Mouse (Mus musculus) neural tube, embryonic 13.5 days (tissue): ENCODE data around the gene Pcbp1. TPM values are rescaled to one million over a fixed set of nuclear protein-coding genes. Genes with fewer than 3 reads are reported as not detected.

Experiments used
- ATAC-seq: fragments of 200-750 bp; cut with Nextera tagmentation; 2 replicates; pipeline ENCODE4 v1.8.0; 2017; ENCODE audit warnings: low read depth, mild to moderate bottlenecking, moderate TSS enrichment, moderate library complexity
- H3K27ac ChIP-seq: fragments of 300-500 bp; sonication (generic); replicated peaks from 2 replicates; pipeline ENCODE4 v1.5.1; 2015; ENCODE audit warnings: moderate library complexity, mild to moderate bottlenecking, inconsistent platforms
- H3K27me3 ChIP-seq: fragments of 300-500 bp; sonication (generic); 2 replicates; pipeline ENCODE4 v1.6.1; 2015; ENCODE audit warnings: mild to moderate bottlenecking, inconsistent platforms
- H3K36me3 ChIP-seq: fragments of 300-500 bp; sonication (generic); 2 replicates; pipeline ENCODE4 v1.6.1; 2015; ENCODE audit warnings: mild to moderate bottlenecking, inconsistent platforms
- H3K4me1 ChIP-seq: fragments of 300-500 bp; sonication (generic); replicated peaks from 2 replicates; pipeline ENCODE4 v1.6.1; 2015; ENCODE audit warnings: inconsistent platforms
- H3K4me2 ChIP-seq: fragments of 300-500 bp; sonication (generic); 2 replicates; pipeline ENCODE4 v1.6.1; 2015; ENCODE audit warnings: inconsistent platforms, mild to moderate bottlenecking, moderate library complexity
- H3K4me3 ChIP-seq: fragments of 300-500 bp; sonication (generic); 2 replicates; pipeline ENCODE4 v1.5.1; 2015; ENCODE audit warnings: mild to moderate bottlenecking, inconsistent platforms
- H3K9ac ChIP-seq: fragments of 300-500 bp; sonication (generic); 2 replicates; pipeline ENCODE4 v1.6.1; 2015; ENCODE audit warnings: moderate library complexity, mild to moderate bottlenecking, inconsistent platforms
- H3K9me3 ChIP-seq: fragments of 300-500 bp; sonication (generic); 2 replicates; pipeline ENCODE4 v1.6.1; 2016; ENCODE audit warnings: inconsistent platforms
- WGBS: fragments of 180-500 bp; shearing (Covaris S2); methylation state at CpG from one replicate; pipeline ENCODE4 v1.1.7; 2015; 5-methylcytosine and 5-hydroxymethylcytosine counted together
- polyA plus RNA-seq: library from polyadenylated mRNA; unstranded; fragments of >200 nt; fragmentation: Nextera tagmentation; extraction: Ambion mirVana; gene quantifications from 2 replicates; pipeline ENCODE4 v1.2.1, GENCODE M21; 2015

Pcbp1 gene
- polyA plus RNA-seq, 1 experiment from 2014 or later, result 435 TPM

- H3K4me1 ChIP-seq, result peaks cover 18% of the 10 kb centered on the region
- H3K4me3 ChIP-seq, result peak overlapping the region; percentile 7; the same call in 1 of the 2 replicates
- WGBS, result 87% methylated on average over 5 of the region's 5 CpGs
- ATAC-seq, result no peak
- H3K36me3 ChIP-seq, result peaks cover 17% of the 10 kb centered on the region
- H3K27me3 ChIP-seq, result no peaks in the 10 kb centered on the region
- 0 out of 2 replicates have a peak overlapping the region, but pooled peaks have one; percentile 100 for H3K27ac ChIP-seq
- no peaks in the 10 kb centered on the region for H3K9me3 ChIP-seq
- H3K4me2 ChIP-seq, result peak overlapping the region; percentile 98
- H3K9ac ChIP-seq, result 0 out of 2 replicates have a peak overlapping the region, but pooled peaks have one; percentile 99
These were observed 3.9 kb downstream of the Pcbp1 start for GRCm38 (mm10) chr6:86522001-86522911.

- no peak overlapping the region for H3K9ac ChIP-seq
- no peaks in the 10 kb centered on the region for H3K9me3 ChIP-seq
- 78% methylated on average over 3 of the region's 3 CpGs for WGBS
- no peak overlapping the region for H3K4me2 ChIP-seq
- no peak for ATAC-seq
- no peak overlapping the region for H3K27ac ChIP-seq
- H3K27me3 ChIP-seq, result no peaks in the 10 kb centered on the region
- H3K4me3 ChIP-seq, result no peak overlapping the region
- peaks cover 17% of the 10 kb centered on the region for H3K36me3 ChIP-seq
- peaks cover 18% of the 10 kb centered on the region for H3K4me1 ChIP-seq
These were observed 6.3 kb downstream of the Pcbp1 start for GRCm38 (mm10) chr6:86519767-86520345.

DNA sequence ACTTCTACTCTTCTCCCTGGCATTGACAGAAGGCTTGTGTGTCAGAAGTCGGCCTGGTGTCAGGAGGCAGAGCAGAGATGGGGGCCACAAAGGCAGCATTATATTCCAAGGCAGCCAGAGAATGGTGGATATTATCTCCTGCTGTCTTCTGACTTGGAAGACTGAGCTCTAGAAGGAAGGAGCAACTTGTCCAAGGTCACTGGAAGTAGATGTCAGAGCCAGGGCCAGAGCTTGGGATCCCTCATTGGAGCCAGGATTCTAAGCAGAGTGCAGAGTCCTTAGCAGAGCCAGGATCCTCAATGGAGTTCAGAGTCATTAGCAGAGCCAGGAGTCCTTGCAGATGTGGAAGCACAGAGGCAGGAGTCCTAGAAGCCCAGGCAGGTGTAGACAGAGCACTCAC lies 10.1 kb downstream of the Pcbp1 start:
- 80% methylated on average over 1 of the region's 1 CpGs for WGBS
- Histone ChIP-seq H3K27ac (no peak overlapping the region), H3K9me3 (no peaks in the 10 kb centered on the region), H3K27me3 (no peaks in the 10 kb centered on the region), H3K4me1 (no peaks in the 10 kb centered on the region; the same call in 1 of the 2 replicates), H3K36me3 (peaks cover 2% of the 10 kb centered on the region), H3K9ac (no peak overlapping the region), H3K4me2 (no peak overlapping the region), H3K4me3 (no peak overlapping the region)
- no peak for ATAC-seq

- Histone ChIP-seq H3K36me3 (no peaks in the 10 kb centered on the region), H3K9ac (no peak overlapping the region), H3K4me2 (no peak overlapping the region), H3K9me3 (no peaks in the 10 kb centered on the region), H3K27ac (no peak overlapping the region), H3K4me1 (no peaks in the 10 kb centered on the region), H3K27me3 (no peaks in the 10 kb centered on the region), H3K4me3 (no peak overlapping the region)
- 92% methylated on average over 4 of the region's 4 CpGs for WGBS
- ATAC-seq, result no peak
These were observed 12.8 kb downstream of the Pcbp1 start for GRCm38 (mm10) chr6:86513296-86513695.

DNA sequence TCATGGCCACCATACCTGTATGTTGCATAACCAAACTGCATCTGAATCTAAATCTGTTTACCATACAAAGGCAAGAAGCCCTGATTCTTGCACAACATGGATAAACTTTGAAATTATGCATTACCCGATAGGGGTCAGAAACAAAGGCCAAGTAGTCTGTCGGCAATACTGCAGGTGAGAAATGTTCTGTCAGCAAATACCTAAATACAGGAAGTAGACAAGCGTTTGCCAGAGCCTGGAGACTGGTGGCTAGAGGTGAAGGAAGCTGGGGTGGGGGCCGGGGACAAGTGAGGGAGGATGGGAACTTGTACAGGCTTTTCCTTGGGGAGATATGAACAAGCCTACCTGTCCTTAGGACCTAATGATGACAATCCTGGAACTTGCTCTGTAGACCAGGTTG lies 15.1 kb downstream of the Pcbp1 start:
- WGBS, result 80% methylated on average over 4 of the region's 4 CpGs
- Histone ChIP-seq H3K4me1 (no peaks in the 10 kb centered on the region), H3K27ac (no peak overlapping the region), H3K9ac (no peak overlapping the region), H3K36me3 (no peaks in the 10 kb centered on the region), H3K9me3 (no peaks in the 10 kb centered on the region), H3K27me3 (no peaks in the 10 kb centered on the region), H3K4me3 (no peak overlapping the region), H3K4me2 (no peak overlapping the region)
- ATAC-seq, result no peak

DNA sequence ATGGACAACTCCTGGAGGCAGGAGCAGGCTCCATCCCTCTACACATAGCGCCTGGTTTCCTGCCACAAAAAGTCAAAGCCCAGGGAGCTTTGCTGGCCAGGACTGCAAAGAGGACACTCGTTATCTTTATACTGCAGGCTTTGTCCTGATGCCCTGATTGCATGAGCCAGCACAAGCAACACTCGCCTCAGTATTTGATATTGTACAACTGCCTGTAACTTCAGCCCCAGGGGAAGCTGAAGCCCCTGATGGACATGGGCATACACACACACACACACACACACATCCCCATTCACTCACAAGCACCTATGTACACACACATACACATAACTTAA lies 16.3 kb downstream of the Pcbp1 start:
- no peak for ATAC-seq
- Histone ChIP-seq H3K4me3 (no peak overlapping the region), H3K36me3 (no peaks in the 10 kb centered on the region), H3K9me3 (no peaks in the 10 kb centered on the region), H3K4me2 (no peak overlapping the region), H3K27me3 (no peaks in the 10 kb centered on the region), H3K4me1 (no peaks in the 10 kb centered on the region), H3K9ac (no peak overlapping the region), H3K27ac (no peak overlapping the region)
- 69% methylated on average over 3 of the region's 3 CpGs for WGBS

- Histone ChIP-seq H3K27ac (no peak overlapping the region), H3K27me3 (no peaks in the 10 kb centered on the region), H3K4me1 (no peaks in the 10 kb centered on the region), H3K9me3 (no peaks in the 10 kb centered on the region), H3K4me2 (no peak overlapping the region), H3K4me3 (no peak overlapping the region), H3K36me3 (no peaks in the 10 kb centered on the region), H3K9ac (no peak overlapping the region)
- no peak for ATAC-seq
- WGBS, result 88% methylated on average over 4 of the region's 4 CpGs
These were observed 16.8 kb downstream of the Pcbp1 start for GRCm38 (mm10) chr6:86509194-86509865.

DNA sequence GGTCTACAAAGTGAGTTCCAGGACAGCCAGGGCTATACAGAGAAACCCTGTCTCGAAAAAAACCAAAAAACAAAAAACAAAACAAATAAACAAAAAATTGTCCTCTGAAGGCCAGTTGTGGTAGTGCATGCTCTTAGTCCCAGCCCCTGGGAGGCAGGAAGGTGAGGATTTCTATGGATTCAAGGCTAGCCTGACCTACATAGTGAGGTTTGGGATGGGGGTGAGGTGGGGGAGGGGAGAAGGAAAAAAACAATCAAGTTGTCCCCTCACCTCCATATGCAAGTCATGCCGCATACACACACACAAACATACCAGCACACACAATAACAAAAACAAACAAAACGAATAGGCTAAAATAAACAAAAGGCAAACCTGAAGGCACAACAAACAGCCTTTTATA lies 17.4 kb downstream of the Pcbp1 start:
- Histone ChIP-seq H3K4me3 (no peak overlapping the region), H3K4me1 (no peaks in the 10 kb centered on the region), H3K9ac (no peak overlapping the region), H3K36me3 (no peaks in the 10 kb centered on the region), H3K27me3 (no peaks in the 10 kb centered on the region), H3K27ac (no peak overlapping the region), H3K4me2 (no peak overlapping the region), H3K9me3 (no peaks in the 10 kb centered on the region)
- whole genome bisulfite sequencing, result 82% methylated on average over 3 of the region's 3 CpGs
- no peak for ATAC-seq

DNA sequence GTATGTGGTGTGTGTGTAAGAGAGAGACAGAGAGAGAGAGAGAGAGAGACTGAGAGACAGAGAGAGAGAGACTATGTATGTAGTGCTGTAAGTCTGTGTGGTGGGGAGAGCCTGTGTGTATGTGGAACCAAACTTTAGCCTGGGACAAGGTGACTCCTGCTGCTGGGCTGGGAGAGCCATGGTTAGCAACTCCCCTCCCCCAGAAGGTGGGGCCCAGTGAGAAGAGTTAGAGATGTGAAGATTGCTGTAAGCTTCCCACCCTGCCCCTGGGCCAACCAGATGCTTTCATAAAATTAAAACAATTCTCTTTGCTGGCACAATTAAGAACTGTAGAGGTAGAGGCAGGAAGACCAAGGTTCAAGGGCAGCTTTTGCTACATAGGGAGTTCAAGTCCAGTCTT lies 19.0 kb downstream of the Pcbp1 start:
- H3K9me3 ChIP-seq, result no peaks in the 10 kb centered on the region
- no peak overlapping the region for H3K27ac ChIP-seq
- no peak overlapping the region for H3K4me3 ChIP-seq
- no peak overlapping the region for H3K4me2 ChIP-seq
- no peak for ATAC-seq
- H3K9ac ChIP-seq, result no peak overlapping the region
- no peaks in the 10 kb centered on the region for H3K4me1 ChIP-seq
- no peaks in the 10 kb centered on the region for H3K27me3 ChIP-seq
- H3K36me3 ChIP-seq, result no peaks in the 10 kb centered on the region

DNA sequence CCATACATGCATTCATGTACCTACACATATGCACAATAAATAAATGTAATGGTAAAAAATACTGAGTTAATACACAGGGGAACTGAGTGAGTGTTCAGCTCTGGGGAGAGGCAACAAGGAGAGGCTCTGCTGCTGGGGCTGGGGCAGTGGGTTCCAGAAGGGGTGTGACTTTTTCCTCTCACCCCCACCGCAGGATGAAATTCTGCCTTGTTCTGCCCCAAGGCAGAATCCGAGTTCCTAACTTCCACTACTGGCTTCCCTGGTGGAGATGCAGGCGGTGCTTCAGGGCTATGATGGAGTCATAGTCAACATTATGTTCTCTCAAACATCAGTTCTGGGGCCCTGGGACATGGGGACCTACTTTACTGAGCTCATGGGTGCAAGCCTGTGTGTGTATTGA lies 19.8 kb downstream of the Pcbp1 start:
- no peaks in the 10 kb centered on the region for H3K9me3 ChIP-seq
- H3K4me3 ChIP-seq, result no peak overlapping the region
- ATAC-seq, result no peak
- H3K9ac ChIP-seq, result no peak overlapping the region
- no peak overlapping the region for H3K4me2 ChIP-seq
- no peak overlapping the region for H3K27ac ChIP-seq
- WGBS, result 82% methylated on average over 3 of the region's 3 CpGs
- H3K36me3 ChIP-seq, result no peaks in the 10 kb centered on the region
- no peaks in the 10 kb centered on the region for H3K4me1 ChIP-seq
- H3K27me3 ChIP-seq, result no peaks in the 10 kb centered on the region

GRCm38 (mm10) chr6:86505671-86506070 lies 20.4 kb downstream of the Pcbp1 start:
- Histone ChIP-seq H3K4me2 (no peak overlapping the region), H3K4me1 (no peaks in the 10 kb centered on the region), H3K27me3 (no peaks in the 10 kb centered on the region), H3K4me3 (no peak overlapping the region), H3K27ac (no peak overlapping the region), H3K9ac (no peak overlapping the region), H3K9me3 (no peaks in the 10 kb centered on the region), H3K36me3 (no peaks in the 10 kb centered on the region)
- WGBS, result 75% methylated on average over 7 of the region's 7 CpGs
- no peak for ATAC-seq

DNA sequence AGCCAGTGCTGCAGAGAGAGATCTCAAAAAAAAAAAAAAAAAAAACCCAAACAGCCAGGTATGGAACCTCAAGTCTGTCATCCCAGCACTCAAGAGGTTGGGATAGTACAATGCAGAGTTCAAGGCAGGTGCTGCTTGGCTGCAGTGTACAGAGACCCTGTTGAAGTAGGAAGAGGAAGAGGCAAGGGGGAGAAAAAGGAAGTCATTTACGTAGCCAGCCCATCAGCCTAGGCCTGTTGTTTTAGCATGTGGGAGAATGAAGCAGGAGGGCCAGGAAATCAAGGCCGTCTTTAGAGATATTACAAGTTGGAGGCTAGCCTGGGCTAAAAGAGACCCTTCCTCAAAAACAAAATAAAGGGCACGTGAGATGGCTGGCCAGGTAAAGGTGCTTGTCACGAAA lies 22.6 kb downstream of the Pcbp1 start:
- Histone ChIP-seq H3K9ac (no peak overlapping the region), H3K4me2 (no peak overlapping the region), H3K27me3 (no peaks in the 10 kb centered on the region), H3K27ac (no peak overlapping the region), H3K4me3 (no peak overlapping the region), H3K4me1 (no peaks in the 10 kb centered on the region), H3K36me3 (no peaks in the 10 kb centered on the region), H3K9me3 (no peaks in the 10 kb centered on the region)
- ATAC-seq, result no peak
- WGBS, result 88% methylated on average over 4 of the region's 4 CpGs
